Mouse (Mus musculus): ENCODE measurements around the gene Skap1.

GRCm38 (mm10) chr11:96456508-96457305 lies 7.7 kb upstream of the Skap1 start:
- no peak for TF ChIP-seq POLR2A (IDR thresholded peaks at IDR 0.05; ENCODE audit: borderline replicate concordance, control insufficient read depth, low read depth, low read length)
- no peak for TF ChIP-seq CTCF (IDR thresholded peaks at IDR 0.05; ENCODE audit: control insufficient read depth, insufficient read depth, low read length)
